ENCODE assay signal across 15 mouse cellular contexts in genomic region chr3:79455761-79456160, GRCm38 (mm10).
"Had no signal": no experiment of that assay in that cellular context is flagged by ENCODE, and none has a peak within 500 bp of the region (broad histone marks: within the 10 kb centered on the region; RNA-seq: fewer than 3 reads in every experiment).

No protein-coding gene starts in this region.

- DNase-seq: kidney, adult 2 months; kidney, postnatal 14 days; lung, adult 2 months; lung, postnatal 36 days; right cerebral cortex, postnatal 4 days; spleen, adult 18-20 months; thymus, postnatal 4 days had no signal

- ATAC-seq: lung, postnatal 0 days; midbrain, embryonic 16.5 days had no signal

- H3K9me3 ChIP-seq: kidney, embryonic 15.5 days; limb, embryonic 10.5 days; liver, embryonic 15.5 days had no signal

- H3K9ac ChIP-seq: kidney, embryonic 15.5 days; liver, embryonic 15.5 days had no signal

- H3K4me3 ChIP-seq: kidney, embryonic 15.5 days; left cerebral cortex, adult 2 months; limb, embryonic 10.5 days; liver, embryonic 15.5 days had no signal

- H3K4me2 ChIP-seq: kidney, embryonic 15.5 days; liver, embryonic 11.5 days; liver, embryonic 15.5 days; midbrain, embryonic 11.5 days had no signal

- H3K4me1 ChIP-seq: kidney, embryonic 15.5 days; liver, embryonic 15.5 days had no signal

- H3K27me3 ChIP-seq: kidney, embryonic 15.5 days; liver, embryonic 15.5 days had no signal

- H3K27ac ChIP-seq: kidney, embryonic 15.5 days; left cerebral cortex, adult 2 months; limb, embryonic 10.5 days; liver, embryonic 15.5 days had no signal
